Mouse (Mus musculus): ENCODE measurements around the gene Tfr2. TPM values are rescaled to one million over a fixed set of nuclear protein-coding genes. Genes with fewer than 3 reads are reported as not detected.
A peak's percentile ranks its signal among the peaks of the same experiment; 100 is the strongest.

Gene Tfr2
- total RNA-seq (2021): under 1 TPM in 1 of 2 experiments, not detected in 1; 0.10 TPM

- DNase-seq: peak; percentile 60
These were observed at the start of gene Tfr2 for GRCm38 (mm10) chr5:137569665-137570064. Gene Tfr2 (plus strand): TSS chr5:137569840.

GRCm38 (mm10) chr5:137521861-137522260 is 47.8 kb upstream of the Tfr2 start:
- no peak for DNase-seq

- no peak for DNase-seq
These were observed 46.9 kb upstream of the Tfr2 start for GRCm38 (mm10) chr5:137522711-137523110.

- no peak for DNase-seq
These were observed 46.0 kb upstream of the Tfr2 start for GRCm38 (mm10) chr5:137523396-137524250.

- DNase-seq: no peak
These were observed 45.5 kb upstream of the Tfr2 start for GRCm38 (mm10) chr5:137524251-137524515.

- no peak for DNase-seq
These were observed 45.0 kb upstream of the Tfr2 start for GRCm38 (mm10) chr5:137524671-137525070.

GRCm38 (mm10) chr5:137525511-137525910 is 44.1 kb upstream of the Tfr2 start:
- DNase-seq: no peak

GRCm38 (mm10) chr5:137526192-137526936 is 43.3 kb upstream of the Tfr2 start:
- DNase-seq: peak; percentile 63

GRCm38 (mm10) chr5:137527413-137527812 is 42.2 kb upstream of the Tfr2 start:
- DNase-seq: no peak

GRCm38 (mm10) chr5:137528247-137528968 is 41.2 kb upstream of the Tfr2 start:
- no peak for DNase-seq

GRCm38 (mm10) chr5:137529221-137529995 is 40.2 kb upstream of the Tfr2 start:
- no peak for DNase-seq

GRCm38 (mm10) chr5:137530075-137530474 is 39.6 kb upstream of the Tfr2 start:
- DNase-seq: no peak

- DNase-seq: peak; percentile 88
These were observed 38.8 kb upstream of the Tfr2 start for GRCm38 (mm10) chr5:137530588-137531413.

GRCm38 (mm10) chr5:137531414-137532130 is 38.1 kb upstream of the Tfr2 start:
- DNase-seq: peak; percentile 77

GRCm38 (mm10) chr5:137532131-137532807 is 37.4 kb upstream of the Tfr2 start:
- no peak for DNase-seq

- DNase-seq: no peak
These were observed 36.9 kb upstream of the Tfr2 start for GRCm38 (mm10) chr5:137532808-137533116.

GRCm38 (mm10) chr5:137533117-137533827 is 36.4 kb upstream of the Tfr2 start, which contains the start of the genes Epo and Gnb2:
Gene Epo (minus strand): TSS chr5:137533242.
Gene Gnb2 (minus strand): TSS chr5:137533510.
- peak; percentile 99 for DNase-seq

GRCm38 (mm10) chr5:137534762-137535161 is 34.9 kb upstream of the Tfr2 start:
- DNase-seq: no peak

GRCm38 (mm10) chr5:137535318-137535717 is 34.3 kb upstream of the Tfr2 start:
- no peak for DNase-seq
